Mouse (Mus musculus): ENCODE results near the gene Ttc34. TPM values are rescaled to one million over a fixed set of nuclear protein-coding genes. Genes with fewer than 3 reads are reported as not detected.
A peak's percentile ranks its signal among the peaks of the same experiment; 100 is the strongest.

The Ttc34 gene
- polyA plus RNA-seq, 1 experiment from 2014 or later: 0.19 TPM

- peak within 1 kb of the TSS; percentile 41 for H3K27ac ChIP-seq (ENCODE audit: low read length)
- peak within 1 kb of the TSS; percentile 80 for H3K9ac ChIP-seq (ENCODE audit: low read length)
- H3K4me1 ChIP-seq (replicated peaks; ENCODE audit: control insufficient read depth, insufficient read depth, low read length): peaks cover 14% of the 10 kb centered on the region; the same call in 1 of the 2 replicates
- ATAC-seq (ENCODE audit: low read depth): peak; percentile 99
- peak within 1 kb of the TSS; percentile 67 for H3K4me3 ChIP-seq (ENCODE audit: low read length)
- 2% methylated on average over 43 of the region's 43 CpGs for WGBS
- H3K4me2 ChIP-seq (ENCODE audit: low read depth, low read length): peak within 1 kb of the TSS; percentile 98
- no peaks in the 10 kb centered on the region for H3K36me3 ChIP-seq (ENCODE audit: control insufficient read depth, insufficient read depth, low read length)
- H3K27me3 ChIP-seq (ENCODE audit: control insufficient read depth, insufficient read depth, low read depth, low read length): no peaks in the 10 kb centered on the region
- no peaks in the 10 kb centered on the region for H3K9me3 ChIP-seq (ENCODE audit: control insufficient read depth, low read length)
Observed at GRCm38 (mm10) chr4:154898506-154899446, 61.5 kb downstream of the Ttc34 start, which contains the start of gene Fam213b. TSS of gene Fam213b (minus strand) at chr4:154899135.

DNA sequence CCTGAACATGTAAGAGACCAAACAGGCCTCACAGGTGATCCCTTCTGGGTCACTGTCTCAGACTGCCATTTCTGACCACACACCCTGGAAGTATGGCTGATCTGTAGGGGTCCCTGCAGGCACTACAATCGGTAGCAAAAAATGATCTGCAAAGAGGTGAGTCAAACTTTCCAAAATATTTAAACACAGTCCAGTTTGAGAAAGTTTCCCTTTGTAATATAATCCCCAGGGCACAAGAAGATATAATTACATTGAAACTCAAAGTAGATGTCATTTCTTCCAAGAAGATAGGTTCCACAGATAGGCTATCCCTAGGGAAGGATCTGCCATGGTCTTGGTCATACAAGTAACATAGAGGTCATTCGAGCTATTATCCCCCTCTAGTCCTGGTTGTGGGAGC, 65.1 kb downstream of the Ttc34 start:
- no peaks in the 10 kb centered on the region for H3K36me3 ChIP-seq (ENCODE audit: control insufficient read depth, insufficient read depth, low read length)
- ATAC-seq (ENCODE audit: low read depth): no peak

DNA sequence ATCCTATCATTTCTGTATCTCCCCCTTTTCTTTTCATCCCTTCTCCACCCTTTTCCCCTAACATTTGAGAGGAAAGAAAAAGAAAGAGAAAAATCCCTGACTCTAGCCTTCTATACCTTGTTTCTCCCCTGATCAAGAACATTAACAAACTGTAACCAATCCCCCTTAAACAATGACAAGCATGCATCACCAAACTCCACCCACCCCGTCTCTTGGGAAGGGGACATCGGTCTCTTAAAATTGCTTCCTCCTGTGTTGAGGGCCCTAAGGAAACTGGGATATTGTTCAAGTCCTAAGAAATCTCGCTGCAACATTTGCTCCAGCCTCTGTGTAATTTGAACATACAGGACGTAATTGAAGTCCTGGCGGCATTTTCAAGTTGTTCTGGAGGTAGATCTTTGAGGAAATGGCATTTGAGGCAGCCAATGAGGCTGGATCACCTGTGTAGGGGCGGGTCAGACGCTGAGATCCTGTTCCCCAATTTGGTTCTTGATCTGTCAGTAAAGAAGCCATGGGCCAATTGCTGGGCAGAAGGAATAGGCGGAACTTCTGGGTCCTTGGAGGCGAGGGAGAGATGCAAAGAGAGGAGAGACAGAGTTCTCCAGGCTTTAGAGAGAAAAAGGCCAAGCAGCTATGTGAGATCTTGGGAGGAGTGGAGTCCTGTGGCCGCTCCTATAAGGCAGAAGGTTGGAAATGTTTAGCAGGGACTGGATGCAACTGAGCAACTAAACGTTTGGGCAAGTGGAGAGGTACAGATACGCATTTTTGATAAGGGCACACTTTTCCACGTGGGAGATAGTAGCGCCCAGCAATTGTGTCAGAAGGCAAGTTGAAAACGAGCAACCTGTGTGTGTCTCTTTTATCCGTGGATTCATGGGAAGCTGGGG, 67.2 kb downstream of the Ttc34 start:
- Histone ChIP-seq H3K4me1 (replicated peaks; ENCODE audit: control insufficient read depth, insufficient read depth, low read length) (peaks cover 4% of the 10 kb centered on the region), H3K27me3 (ENCODE audit: control insufficient read depth, insufficient read depth, low read depth, low read length) (no peaks in the 10 kb centered on the region), H3K9ac (ENCODE audit: low read length) (peak overlapping the region; percentile 70), H3K9me3 (ENCODE audit: control insufficient read depth, low read length) (no peaks in the 10 kb centered on the region), H3K4me3 (ENCODE audit: low read length) (peak overlapping the region; percentile 57), H3K27ac (ENCODE audit: low read length) (peak overlapping the region; percentile 75), H3K4me2 (ENCODE audit: low read depth, low read length) (peak overlapping the region; percentile 73), H3K36me3 (ENCODE audit: control insufficient read depth, insufficient read depth, low read length) (no peaks in the 10 kb centered on the region)
- peak; percentile 95 for ATAC-seq (ENCODE audit: low read depth)
- 1% methylated on average over 16 of the region's 16 CpGs for WGBS

More for the DNA sequence above, 65.1 kb downstream of the Ttc34 start:
- no peak overlapping the region for H3K4me2 ChIP-seq (ENCODE audit: low read depth, low read length)
- no peak overlapping the region for H3K9ac ChIP-seq (ENCODE audit: low read length)
- H3K27me3 ChIP-seq (ENCODE audit: control insufficient read depth, insufficient read depth, low read depth, low read length): no peaks in the 10 kb centered on the region
- no peak overlapping the region for H3K4me3 ChIP-seq (ENCODE audit: low read length)
- H3K27ac ChIP-seq (ENCODE audit: low read length): no peak overlapping the region
- H3K4me1 ChIP-seq (replicated peaks; ENCODE audit: control insufficient read depth, insufficient read depth, low read length): peaks cover 17% of the 10 kb centered on the region
- H3K9me3 ChIP-seq (ENCODE audit: control insufficient read depth, low read length): no peaks in the 10 kb centered on the region
- 82% methylated on average over 2 of the region's 2 CpGs for WGBS

DNA sequence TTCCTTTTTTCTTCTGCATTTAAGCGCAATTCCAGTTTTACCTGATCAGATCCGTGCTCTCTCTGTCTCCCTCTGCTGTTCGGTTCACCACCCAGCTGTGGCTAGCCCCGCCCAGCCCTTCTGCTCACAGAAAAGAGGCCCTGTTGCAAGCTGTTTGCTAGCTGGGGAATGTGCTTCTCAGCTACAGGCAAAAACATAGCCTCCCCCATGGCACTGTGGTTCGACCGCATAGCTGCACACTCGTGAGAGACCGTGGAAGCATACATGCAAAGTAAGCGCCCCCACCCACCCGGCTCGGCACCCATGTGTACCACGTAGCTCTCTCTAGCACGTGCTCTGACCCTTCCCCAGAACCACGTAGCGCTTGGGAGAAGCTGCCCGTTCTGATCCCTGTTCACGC, 70.6 kb downstream of the Ttc34 start:
- Histone ChIP-seq H3K4me3 (ENCODE audit: low read length) (peak overlapping the region; percentile 25; the same call in 1 of the 2 replicates), H3K36me3 (ENCODE audit: control insufficient read depth, insufficient read depth, low read length) (no peaks in the 10 kb centered on the region), H3K9ac (ENCODE audit: low read length) (peak overlapping the region; percentile 60), H3K27me3 (ENCODE audit: control insufficient read depth, insufficient read depth, low read depth, low read length) (no peaks in the 10 kb centered on the region), H3K4me1 (replicated peaks; ENCODE audit: control insufficient read depth, insufficient read depth, low read length) (peaks cover 13% of the 10 kb centered on the region), H3K9me3 (ENCODE audit: control insufficient read depth, low read length) (no peaks in the 10 kb centered on the region), H3K27ac (ENCODE audit: low read length) (no peak overlapping the region), H3K4me2 (ENCODE audit: low read depth, low read length) (peak overlapping the region; percentile 48)
- ATAC-seq (ENCODE audit: low read depth): peak; percentile 76
- WGBS: 29% methylated on average over 17 of the region's 17 CpGs

- H3K4me2 ChIP-seq (ENCODE audit: low read depth, low read length): no peak overlapping the region
- H3K36me3 ChIP-seq (ENCODE audit: control insufficient read depth, insufficient read depth, low read length): no peaks in the 10 kb centered on the region
- ATAC-seq (ENCODE audit: low read depth): no peak
- WGBS: 80% methylated on average over 5 of the region's 5 CpGs
- H3K27ac ChIP-seq (ENCODE audit: low read length): no peak overlapping the region
- H3K4me1 ChIP-seq (replicated peaks; ENCODE audit: control insufficient read depth, insufficient read depth, low read length): peaks cover 13% of the 10 kb centered on the region
- H3K9me3 ChIP-seq (ENCODE audit: control insufficient read depth, low read length): no peaks in the 10 kb centered on the region
- H3K27me3 ChIP-seq (ENCODE audit: control insufficient read depth, insufficient read depth, low read depth, low read length): no peaks in the 10 kb centered on the region
- no peak overlapping the region; the same call in 1 of the 2 replicates for H3K9ac ChIP-seq (ENCODE audit: low read length)
- H3K4me3 ChIP-seq (ENCODE audit: low read length): no peak overlapping the region
Observed at GRCm38 (mm10) chr4:154908490-154908889, 71.2 kb downstream of the Ttc34 start.

DNA sequence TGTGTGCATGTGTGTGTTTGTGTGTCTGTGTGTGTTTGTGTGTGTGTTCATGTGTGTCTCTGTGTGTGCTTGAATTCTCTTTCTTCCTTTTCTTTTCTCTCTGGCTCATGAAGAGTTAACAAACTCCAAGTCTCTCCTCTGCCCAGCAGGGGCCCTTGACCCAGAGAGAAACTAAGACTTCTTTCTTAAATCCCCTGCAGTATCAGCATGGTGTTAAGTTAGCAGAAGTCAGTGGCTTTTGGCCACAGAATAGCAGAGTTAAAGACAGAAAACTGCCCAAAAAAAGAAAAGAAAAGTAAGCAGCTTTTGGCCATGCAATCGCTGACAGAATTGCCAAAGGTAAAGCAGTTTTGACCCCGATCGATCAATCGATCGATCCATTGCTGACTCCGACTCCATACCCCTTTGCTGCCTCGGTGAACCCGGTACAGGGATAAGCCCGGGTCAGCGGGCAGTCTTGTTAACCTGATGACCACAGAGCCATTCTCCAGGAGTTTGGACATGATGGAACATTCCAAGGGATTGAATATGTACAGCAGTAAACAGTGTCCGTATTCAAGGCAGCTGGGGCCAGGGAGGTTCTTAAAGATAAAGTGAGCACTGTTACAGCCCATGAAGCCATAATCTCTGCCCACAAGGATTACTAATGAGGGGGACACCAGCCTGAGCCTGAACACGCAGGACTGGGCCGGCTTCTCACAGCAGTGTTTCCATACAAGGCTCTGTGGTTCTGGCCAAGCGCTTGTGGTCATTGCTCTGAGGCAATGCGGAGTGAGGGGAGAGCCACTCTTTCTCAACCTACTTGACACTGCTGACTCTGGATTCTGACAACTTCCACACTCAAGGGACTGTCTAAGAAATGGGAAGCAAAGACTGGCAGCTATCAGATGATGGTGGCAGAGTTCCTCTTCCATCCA, 73.6 kb downstream of the Ttc34 start:
- Histone ChIP-seq H3K36me3 (ENCODE audit: control insufficient read depth, insufficient read depth, low read length) (no peaks in the 10 kb centered on the region), H3K4me2 (ENCODE audit: low read depth, low read length) (0 out of 2 replicates have a peak overlapping the region, but pooled peaks have one; percentile 21), H3K4me1 (replicated peaks; ENCODE audit: control insufficient read depth, insufficient read depth, low read length) (peaks cover 10% of the 10 kb centered on the region), H3K4me3 (ENCODE audit: low read length) (no peak overlapping the region), H3K27ac (ENCODE audit: low read length) (no peak overlapping the region), H3K9ac (ENCODE audit: low read length) (peak overlapping the region; percentile 18; the same call in 1 of the 2 replicates), H3K27me3 (ENCODE audit: control insufficient read depth, insufficient read depth, low read depth, low read length) (no peaks in the 10 kb centered on the region), H3K9me3 (ENCODE audit: control insufficient read depth, low read length) (no peaks in the 10 kb centered on the region)
- WGBS: 26% methylated on average over 15 of the region's 15 CpGs
- no peak; the same call in 1 of the 2 replicates for ATAC-seq (ENCODE audit: low read depth)

DNA sequence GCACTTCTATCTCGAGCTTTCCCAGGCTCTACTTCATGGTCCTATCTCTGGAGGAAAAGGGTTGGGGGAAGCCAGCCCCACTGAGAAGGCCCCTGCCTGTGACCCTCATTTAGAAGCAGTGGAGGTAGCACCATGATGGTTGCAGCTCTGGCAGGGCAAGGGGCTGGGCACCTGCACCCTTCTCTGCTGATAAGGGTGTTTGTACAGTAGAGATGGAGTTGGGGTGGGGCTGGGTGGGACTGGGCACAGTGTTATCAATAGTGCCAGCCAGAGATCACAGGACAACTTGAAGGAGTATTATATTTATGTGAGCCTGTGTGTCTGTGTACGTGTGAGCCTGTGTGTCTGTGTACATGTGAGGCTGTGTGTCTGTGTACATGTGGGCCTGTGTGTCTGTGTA, 74.4 kb downstream of the Ttc34 start:
- Histone ChIP-seq H3K27me3 (ENCODE audit: control insufficient read depth, insufficient read depth, low read depth, low read length) (no peaks in the 10 kb centered on the region), H3K4me2 (ENCODE audit: low read depth, low read length) (no peak overlapping the region), H3K9ac (ENCODE audit: low read length) (no peak overlapping the region), H3K9me3 (ENCODE audit: control insufficient read depth, low read length) (no peaks in the 10 kb centered on the region), H3K36me3 (ENCODE audit: control insufficient read depth, insufficient read depth, low read length) (no peaks in the 10 kb centered on the region), H3K4me1 (replicated peaks; ENCODE audit: control insufficient read depth, insufficient read depth, low read length) (peaks cover 10% of the 10 kb centered on the region), H3K4me3 (ENCODE audit: low read length) (no peak overlapping the region), H3K27ac (ENCODE audit: low read length) (no peak overlapping the region)
- ATAC-seq (ENCODE audit: low read depth): no peak
- 55% methylated on average over 2 of the region's 2 CpGs for WGBS

GRCm38 (mm10) chr4:154913845-154914244, 76.6 kb downstream of the Ttc34 start:
- H3K27me3 ChIP-seq (ENCODE audit: control insufficient read depth, insufficient read depth, low read depth, low read length): no peaks in the 10 kb centered on the region

More at GRCm38 (mm10) chr4:154913845-154914244, 76.6 kb downstream of the Ttc34 start:
- H3K4me2 ChIP-seq (ENCODE audit: low read depth, low read length): no peak overlapping the region
- H3K36me3 ChIP-seq (ENCODE audit: control insufficient read depth, insufficient read depth, low read length): no peaks in the 10 kb centered on the region
- no peaks in the 10 kb centered on the region for H3K9me3 ChIP-seq (ENCODE audit: control insufficient read depth, low read length)
- ATAC-seq (ENCODE audit: low read depth): no peak
- WGBS: 92% methylated on average over 3 of the region's 3 CpGs
- H3K27ac ChIP-seq (ENCODE audit: low read length): no peak overlapping the region
- peaks cover 10% of the 10 kb centered on the region for H3K4me1 ChIP-seq (replicated peaks; ENCODE audit: control insufficient read depth, insufficient read depth, low read length)
- no peak overlapping the region for H3K4me3 ChIP-seq (ENCODE audit: low read length)
- no peak overlapping the region for H3K9ac ChIP-seq (ENCODE audit: low read length)

All from lung, embryonic 16.5 days (tissue).